ENCODE assay signal across 14 mouse cellular contexts in the genomic region with DNA sequence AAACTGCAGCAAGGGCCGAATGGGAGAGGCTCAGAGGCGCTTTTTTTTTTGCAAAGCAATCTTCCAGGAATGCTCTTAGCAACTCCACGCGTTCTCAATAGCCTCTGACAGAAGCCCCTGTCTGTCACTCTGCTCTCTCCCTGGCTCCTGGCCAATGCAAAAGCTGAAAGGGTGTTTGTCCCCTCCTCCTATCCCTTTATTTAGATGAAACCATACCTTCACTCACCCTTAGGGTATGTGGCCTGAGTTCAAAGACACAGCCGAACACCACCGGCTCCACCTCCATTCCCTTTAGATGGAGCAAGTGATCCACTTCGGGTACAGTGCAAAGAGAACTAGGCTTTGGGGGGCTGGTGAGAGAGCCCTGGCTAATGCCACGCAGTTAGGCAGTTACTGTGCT.
DNase-seq lines count a peak whose midpoint lies in the region; ATAC-seq lines count a peak whose summit lies in the region.
"Had no signal": no experiment of that assay in that cellular context is flagged by ENCODE, and none has a peak within 500 bp of the region (broad histone marks: within the 10 kb centered on the region; RNA-seq: fewer than 3 reads in every experiment).

No protein-coding gene starts in this region.

- 31% methylated on average over 8 of the region's 8 CpGs for WGBS in hindbrain, embryonic 12.5 days
- 46% methylated on average over 8 of the region's 8 CpGs for WGBS in hindbrain, embryonic 11.5 days
- 50% methylated on average over 8 of the region's 8 CpGs for whole genome bisulfite sequencing in forebrain, embryonic 10.5 days
- WGBS in limb, embryonic 11.5 days = 32% methylated on average over 8 of the region's 8 CpGs

- no peak for DNase-seq in hindbrain, embryonic 11.5 days (ENCODE audit: low spot score)
- DNase-seq in ZHBTc4 (ENCODE audit: low read depth, low spot score) = peak; percentile 69
- peak; percentile 34 for DNase-seq in forebrain, embryonic 10.5 days (ENCODE audit: extremely low spot score, low spot score)
- DNase-seq in limb, embryonic 11.5 days (ENCODE audit: low spot score) = peak; percentile 36
- no peak for DNase-seq in urinary bladder, postnatal 25 days (ENCODE audit: low spot score)
- no peak for DNase-seq in lung, postnatal 25 days (ENCODE audit: low spot score)
- DNase-seq in left cerebral cortex, adult 8-10 months (ENCODE audit: low spot score in 2 of 2) = no peak
- DNase-seq: adrenal gland, postnatal 10 days; thymus, postnatal 14 days had no signal

- H3K4me1 ChIP-seq in hindbrain, embryonic 12.5 days = peaks cover 45% of the 10 kb centered on the region
- H3K4me1 ChIP-seq in hindbrain, embryonic 11.5 days (replicated peaks; ENCODE audit: control insufficient read depth, insufficient read depth, low read length) = no peaks in the 10 kb centered on the region; the same call in 1 of the 2 replicates
- peaks cover 45% of the 10 kb centered on the region for H3K4me1 ChIP-seq in forebrain, embryonic 10.5 days
- H3K4me1 ChIP-seq in limb, embryonic 11.5 days (ENCODE audit: control insufficient read depth, insufficient read depth, low read length) = peaks cover 11% of the 10 kb centered on the region
- H3K4me1 ChIP-seq: liver, embryonic 15.5 days; megakaryocyte, embryonic 14.5 days had no signal

- peak overlapping the region; percentile 35; the same call in 1 of the 2 replicates for H3K27ac ChIP-seq in hindbrain, embryonic 12.5 days
- H3K27ac ChIP-seq in hindbrain, embryonic 11.5 days (ENCODE audit: low read depth, low read length) = no peak overlapping the region
- peak overlapping the region; percentile 25 for H3K27ac ChIP-seq in forebrain, embryonic 10.5 days
- H3K27ac ChIP-seq in limb, embryonic 11.5 days (replicated peaks; ENCODE audit: low read depth, low read length) = no peak overlapping the region
- H3K27ac ChIP-seq: kidney, embryonic 15.5 days; liver, embryonic 15.5 days had no signal

- H3K36me3 ChIP-seq in hindbrain, embryonic 12.5 days = no peaks in the 10 kb centered on the region
- H3K36me3 ChIP-seq in hindbrain, embryonic 11.5 days (ENCODE audit: control insufficient read depth, insufficient read depth, low read length) = no peaks in the 10 kb centered on the region
- no peaks in the 10 kb centered on the region for H3K36me3 ChIP-seq in forebrain, embryonic 10.5 days (replicated peaks)
- H3K36me3 ChIP-seq in limb, embryonic 11.5 days (ENCODE audit: control insufficient read depth, insufficient read depth, low read length) = no peaks in the 10 kb centered on the region
- H3K36me3 ChIP-seq: kidney, embryonic 15.5 days; liver, embryonic 15.5 days had no signal

- H3K27me3 ChIP-seq in hindbrain, embryonic 12.5 days = 0 out of 2 replicates have a peak, but pooled peaks cover 4% of the 10 kb centered on the region
- no peaks in the 10 kb centered on the region for H3K27me3 ChIP-seq in hindbrain, embryonic 11.5 days (ENCODE audit: control insufficient read depth, insufficient read depth, low read length)
- no peaks in the 10 kb centered on the region for H3K27me3 ChIP-seq in forebrain, embryonic 10.5 days (ENCODE audit: poor library complexity, severe bottlenecking)
- H3K27me3 ChIP-seq in limb, embryonic 11.5 days (ENCODE audit: control insufficient read depth, insufficient read depth, low read length) = no peaks in the 10 kb centered on the region
- H3K27me3 ChIP-seq: kidney, embryonic 15.5 days; liver, embryonic 15.5 days; megakaryocyte, embryonic 14.5 days had no signal

- no peak overlapping the region for H3K4me3 ChIP-seq in hindbrain, embryonic 12.5 days
- no peak overlapping the region for H3K4me3 ChIP-seq in hindbrain, embryonic 11.5 days (ENCODE audit: low read depth, low read length)
- no peak overlapping the region for H3K4me3 ChIP-seq in forebrain, embryonic 10.5 days
- no peak overlapping the region for H3K4me3 ChIP-seq in limb, embryonic 11.5 days (ENCODE audit: low read depth, low read length)
- H3K4me3 ChIP-seq: erythroblast, embryonic 14.5 days; kidney, embryonic 15.5 days; liver, embryonic 15.5 days; megakaryocyte, embryonic 14.5 days had no signal

- ATAC-seq in hindbrain, embryonic 12.5 days (ENCODE audit: low FRiP score) = peak; percentile 46; the same call in 1 of the 2 replicates
- ATAC-seq in hindbrain, embryonic 11.5 days (ENCODE audit: low FRiP score) = no peak
- no peak for ATAC-seq in limb, embryonic 11.5 days (ENCODE audit: insufficient number of reproducible peaks, low FRiP score, low TSS enrichment, low read depth)

- H3K9ac ChIP-seq in hindbrain, embryonic 12.5 days = no peak overlapping the region
- H3K9ac ChIP-seq in hindbrain, embryonic 11.5 days (ENCODE audit: low read depth, low read length) = no peak overlapping the region
- no peak overlapping the region for H3K9ac ChIP-seq in limb, embryonic 11.5 days (ENCODE audit: low read length)
- H3K9ac ChIP-seq: kidney, embryonic 15.5 days; liver, embryonic 15.5 days had no signal

- no peaks in the 10 kb centered on the region for H3K9me3 ChIP-seq in hindbrain, embryonic 12.5 days (replicated peaks)
- H3K9me3 ChIP-seq in hindbrain, embryonic 11.5 days (ENCODE audit: control insufficient read depth, low read length) = no peaks in the 10 kb centered on the region
- no peaks in the 10 kb centered on the region for H3K9me3 ChIP-seq in forebrain, embryonic 10.5 days
- H3K9me3 ChIP-seq in limb, embryonic 11.5 days (ENCODE audit: control insufficient read depth, low read length) = no peaks in the 10 kb centered on the region
- H3K9me3 ChIP-seq: kidney, embryonic 15.5 days; liver, embryonic 15.5 days had no signal

- no peak overlapping the region for H3K4me2 ChIP-seq in hindbrain, embryonic 12.5 days (replicated peaks)
- H3K4me2 ChIP-seq in hindbrain, embryonic 11.5 days (replicated peaks; ENCODE audit: low read depth, low read length) = no peak overlapping the region
- H3K4me2 ChIP-seq in limb, embryonic 11.5 days (ENCODE audit: low read depth, severe bottlenecking) = no peak overlapping the region
- H3K4me2 ChIP-seq: kidney, embryonic 15.5 days; liver, embryonic 15.5 days had no signal

Comparison
In these comparisons a context has a peak if more than half of its experiments do, and no peak if none do; other contexts are left out.
1. H3K27ac ChIP-seq: peak in hindbrain, embryonic 12.5 days (single experiment) and forebrain, embryonic 10.5 days (single experiment); none in hindbrain, embryonic 11.5 days (single experiment) and limb, embryonic 11.5 days (single experiment).
2. DNase-seq: peak in ZHBTc4 (single experiment), forebrain, embryonic 10.5 days (single experiment) and limb, embryonic 11.5 days (single experiment); none in hindbrain, embryonic 11.5 days (single experiment), urinary bladder, postnatal 25 days (single experiment), lung, postnatal 25 days (single experiment) and left cerebral cortex, adult 8-10 months (0 of 2).